11 mouse cellular contexts compared by ENCODE assay signal in the genomic region with DNA sequence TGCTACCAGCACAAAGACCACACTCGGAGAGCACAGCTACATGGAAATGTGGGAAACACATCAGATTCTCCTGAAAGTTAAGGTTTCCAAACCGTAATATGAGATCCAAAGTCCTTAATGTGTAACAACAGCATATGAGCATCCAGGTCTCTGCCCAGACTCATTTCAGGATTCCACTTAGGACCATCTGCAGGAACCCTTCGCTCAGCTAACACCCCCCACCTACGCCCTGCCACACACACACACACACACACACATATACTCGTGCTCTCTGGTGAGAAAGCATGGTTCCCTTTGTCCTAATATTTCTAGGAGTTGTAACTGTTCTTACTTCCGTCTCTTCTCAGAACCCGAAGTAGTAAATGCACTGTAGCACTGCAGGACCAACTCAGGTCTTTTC.
A peak's percentile ranks its signal among the peaks of the same experiment; 100 is the strongest.
DNase-seq lines count a peak whose midpoint lies in the region; ATAC-seq lines count a peak whose summit lies in the region.
"Had no signal": no experiment of that assay in that cellular context is flagged by ENCODE, and none has a peak within 500 bp of the region (broad histone marks: within the 10 kb centered on the region; RNA-seq: fewer than 3 reads in every experiment).

No protein-coding gene starts in this region.

- no peaks in the 10 kb centered on the region for H3K9me3 ChIP-seq in hindbrain, embryonic 13.5 days
- H3K9me3 ChIP-seq in hindbrain, embryonic 11.5 days (ENCODE audit: control insufficient read depth, low read length), result no peaks in the 10 kb centered on the region
- H3K9me3 ChIP-seq in embryonic facial prominence, embryonic 10.5 days, result no peaks in the 10 kb centered on the region
- no peaks in the 10 kb centered on the region for H3K9me3 ChIP-seq in limb, embryonic 12.5 days
- no peaks in the 10 kb centered on the region for H3K9me3 ChIP-seq in midbrain, embryonic 10.5 days (replicated peaks)
- H3K9me3 ChIP-seq: hindbrain, embryonic 15.5 days had no signal

- 77% methylated on average over 7 of the region's 7 CpGs for WGBS in hindbrain, embryonic 13.5 days
- WGBS in hindbrain, embryonic 11.5 days, result 75% methylated on average over 7 of the region's 7 CpGs
- WGBS in embryonic facial prominence, embryonic 10.5 days, result 79% methylated on average over 7 of the region's 7 CpGs
- WGBS in limb, embryonic 12.5 days, result 57% methylated on average over 7 of the region's 7 CpGs
- WGBS in midbrain, embryonic 10.5 days, result 91% methylated on average over 7 of the region's 7 CpGs

- H3K4me3 ChIP-seq in hindbrain, embryonic 13.5 days, result no peak overlapping the region
- no peak overlapping the region for H3K4me3 ChIP-seq in hindbrain, embryonic 11.5 days (ENCODE audit: low read depth, low read length)
- no peak overlapping the region for H3K4me3 ChIP-seq in brown adipose tissue, adult 24 weeks (ENCODE audit: insufficient read depth, low read depth, low read length)
- H3K4me3 ChIP-seq in embryonic facial prominence, embryonic 10.5 days, result no peak overlapping the region
- no peak overlapping the region for H3K4me3 ChIP-seq in limb, embryonic 12.5 days (replicated peaks)
- H3K4me3 ChIP-seq in midbrain, embryonic 10.5 days, result no peak overlapping the region
- H3K4me3 ChIP-seq: erythroblast, embryonic 14.5 days; hindbrain, embryonic 15.5 days had no signal

- no peaks in the 10 kb centered on the region for H3K36me3 ChIP-seq in hindbrain, embryonic 13.5 days
- H3K36me3 ChIP-seq in hindbrain, embryonic 11.5 days (ENCODE audit: control insufficient read depth, insufficient read depth, low read length), result no peaks in the 10 kb centered on the region
- H3K36me3 ChIP-seq in embryonic facial prominence, embryonic 10.5 days (replicated peaks), result no peaks in the 10 kb centered on the region
- no peaks in the 10 kb centered on the region for H3K36me3 ChIP-seq in limb, embryonic 12.5 days
- no peaks in the 10 kb centered on the region for H3K36me3 ChIP-seq in midbrain, embryonic 10.5 days
- H3K36me3 ChIP-seq: hindbrain, embryonic 15.5 days had no signal

- ATAC-seq in hindbrain, embryonic 13.5 days (ENCODE audit: low FRiP score), result no peak
- no peak for ATAC-seq in hindbrain, embryonic 11.5 days (ENCODE audit: low FRiP score)
- ATAC-seq in limb, embryonic 12.5 days (ENCODE audit: insufficient number of reproducible peaks, insufficient read depth, low FRiP score, low TSS enrichment, low read depth), result no peak

- H3K27me3 ChIP-seq in hindbrain, embryonic 13.5 days, result no peaks in the 10 kb centered on the region
- no peaks in the 10 kb centered on the region for H3K27me3 ChIP-seq in hindbrain, embryonic 11.5 days (ENCODE audit: control insufficient read depth, insufficient read depth, low read length)
- no peaks in the 10 kb centered on the region for H3K27me3 ChIP-seq in embryonic facial prominence, embryonic 10.5 days (replicated peaks; ENCODE audit: low read depth, poor library complexity, severe bottlenecking)
- H3K27me3 ChIP-seq in limb, embryonic 12.5 days, result no peaks in the 10 kb centered on the region
- H3K27me3 ChIP-seq in midbrain, embryonic 10.5 days (ENCODE audit: low read depth, poor library complexity, severe bottlenecking), result no peaks in the 10 kb centered on the region
- H3K27me3 ChIP-seq: hindbrain, embryonic 15.5 days had no signal

- H3K27ac ChIP-seq in hindbrain, embryonic 13.5 days, result 0 out of 2 replicates have a peak overlapping the region, but pooled peaks have one; percentile 5
- no peak overlapping the region for H3K27ac ChIP-seq in hindbrain, embryonic 11.5 days (ENCODE audit: low read depth, low read length)
- H3K27ac ChIP-seq in brown adipose tissue, adult 24 weeks (replicated peaks; ENCODE audit: low read depth, low read length), result peak overlapping the region; percentile 54
- H3K27ac ChIP-seq in embryonic facial prominence, embryonic 10.5 days (replicated peaks), result peak overlapping the region; percentile 20; the same call in 1 of the 2 replicates
- peak overlapping the region; percentile 56 for H3K27ac ChIP-seq in limb, embryonic 12.5 days
- no peak overlapping the region for H3K27ac ChIP-seq in midbrain, embryonic 10.5 days (replicated peaks)
- H3K27ac ChIP-seq: hindbrain, embryonic 15.5 days; macrophage had no signal

- no peak overlapping the region for H3K4me2 ChIP-seq in hindbrain, embryonic 13.5 days
- no peak overlapping the region for H3K4me2 ChIP-seq in hindbrain, embryonic 11.5 days (replicated peaks; ENCODE audit: low read depth, low read length)
- 0 out of 2 replicates have a peak overlapping the region, but pooled peaks have one; percentile 5 for H3K4me2 ChIP-seq in limb, embryonic 12.5 days
- H3K4me2 ChIP-seq: hindbrain, embryonic 15.5 days had no signal

- H3K4me1 ChIP-seq in hindbrain, embryonic 13.5 days (replicated peaks), result peaks cover 41% of the 10 kb centered on the region
- H3K4me1 ChIP-seq in hindbrain, embryonic 11.5 days (replicated peaks; ENCODE audit: control insufficient read depth, insufficient read depth, low read length), result no peaks in the 10 kb centered on the region
- peaks cover 25% of the 10 kb centered on the region for H3K4me1 ChIP-seq in brown adipose tissue, adult 24 weeks (ENCODE audit: control insufficient read depth, insufficient read depth, insufficient read length, low read length)
- H3K4me1 ChIP-seq in embryonic facial prominence, embryonic 10.5 days, result peaks cover 28% of the 10 kb centered on the region
- H3K4me1 ChIP-seq in limb, embryonic 12.5 days (replicated peaks), result peaks cover 54% of the 10 kb centered on the region
- H3K4me1 ChIP-seq in midbrain, embryonic 10.5 days, result peaks cover 17% of the 10 kb centered on the region

- H3K9ac ChIP-seq in hindbrain, embryonic 13.5 days, result no peak overlapping the region
- H3K9ac ChIP-seq in hindbrain, embryonic 11.5 days (ENCODE audit: low read depth, low read length), result no peak overlapping the region
- H3K9ac ChIP-seq in limb, embryonic 12.5 days (replicated peaks), result no peak overlapping the region
- H3K9ac ChIP-seq: hindbrain, embryonic 15.5 days had no signal

- DNase-seq in hindbrain, embryonic 11.5 days (ENCODE audit: low spot score), result no peak
- no peak for DNase-seq in embryonic facial prominence, embryonic 10.5 days (ENCODE audit: low spot score)
- no peak for DNase-seq in midbrain, embryonic 10.5 days (ENCODE audit: low spot score)
- DNase-seq in Muller cell, postnatal 12 days (ENCODE audit: inconsistent ontology term), result no peak
- DNase-seq: adrenal gland, postnatal 10 days had no signal

Comparison
In these comparisons a context has a peak if more than half of its experiments do, and no peak if none do; other contexts are left out.
1. H3K27ac ChIP-seq: peak in hindbrain, embryonic 13.5 days (single experiment), brown adipose tissue, adult 24 weeks (single experiment), embryonic facial prominence, embryonic 10.5 days (single experiment) and limb, embryonic 12.5 days (single experiment); none in hindbrain, embryonic 11.5 days (single experiment) and midbrain, embryonic 10.5 days (single experiment).